Mouse (Mus musculus): ENCODE results near the gene Gucy1b2.

DNA sequence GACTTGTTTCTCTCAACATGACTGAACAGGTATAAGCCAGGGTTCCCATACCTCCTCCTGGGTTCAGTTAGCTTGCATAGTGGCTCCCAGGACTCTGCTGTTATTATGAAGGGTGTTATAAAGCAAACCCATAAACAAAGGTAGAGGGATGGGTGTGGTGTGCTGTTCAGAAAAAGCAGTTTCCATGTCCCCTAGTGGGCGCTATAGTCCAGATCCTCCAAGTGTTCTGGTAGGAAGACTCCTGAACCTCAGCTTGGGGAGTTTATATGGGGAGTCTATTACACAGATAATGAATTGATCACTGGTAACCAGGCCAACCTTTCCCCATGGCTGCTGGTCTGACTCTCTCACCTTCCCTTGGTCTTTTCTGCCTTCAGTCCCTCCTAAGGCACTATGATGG, 18.4 kb upstream of the Gucy1b2 start:
- no peak for TF ChIP-seq CTCF (IDR thresholded peaks at IDR 0.05; ENCODE audit: borderline replicate concordance, control insufficient read depth, extremely low read depth, insufficient read depth, low read length, poor library complexity)
- TF ChIP-seq POLR2A (IDR thresholded peaks at IDR 0.05; ENCODE audit: control insufficient read depth, extremely low read depth, insufficient read depth, low read length, poor library complexity), result no peak
